Mouse (Mus musculus): ENCODE data around the gene Kcne3.

The Kcne3 gene

DNA sequence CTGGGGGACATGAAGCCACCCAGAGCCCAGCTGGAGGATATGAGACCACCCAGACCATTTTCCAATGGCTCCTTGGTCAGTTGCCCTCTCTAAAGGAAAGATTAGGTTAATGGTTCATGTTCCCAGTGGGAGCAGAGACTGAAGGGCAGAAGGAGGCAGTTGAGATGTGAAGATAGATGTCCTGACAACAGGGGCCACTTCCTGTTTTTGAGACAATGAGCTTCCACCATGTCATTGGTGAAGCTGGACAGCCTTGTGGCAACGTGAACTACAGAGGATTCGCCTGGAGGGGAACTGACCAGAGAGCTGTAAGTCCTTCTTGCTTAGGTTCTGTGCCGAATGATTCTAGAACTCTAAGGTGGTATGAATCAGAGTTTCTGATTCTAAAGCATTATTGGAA lies at the start of gene Kcne3:
Gene Kcne3, plus strand, starts transcription at position 234 of the 400 bp plus-strand sequence.
- no peak for DNase-seq (ENCODE audit: low read depth)

DNA sequence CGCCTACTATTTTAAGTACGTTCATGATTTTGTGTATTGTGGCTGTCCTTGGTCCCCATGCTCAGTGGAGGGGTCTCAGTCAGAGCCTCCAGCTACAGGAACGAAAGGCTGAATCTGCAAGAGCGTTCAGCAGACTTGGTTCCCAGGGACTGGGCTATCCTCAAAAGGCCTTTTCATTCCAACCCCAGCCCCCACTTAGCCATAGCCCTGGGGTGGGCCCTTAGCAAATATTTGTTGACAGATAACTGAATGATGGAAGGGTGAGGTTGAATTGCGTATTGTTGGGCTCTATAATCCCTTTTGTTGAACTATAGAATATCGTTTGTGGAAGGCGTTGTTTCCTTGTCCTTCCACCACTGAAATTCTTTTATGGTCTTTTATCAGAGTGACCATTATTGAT lies 49.8 kb upstream of the Kcne3 start:
- no peak for DNase-seq (ENCODE audit: low read depth)

DNA sequence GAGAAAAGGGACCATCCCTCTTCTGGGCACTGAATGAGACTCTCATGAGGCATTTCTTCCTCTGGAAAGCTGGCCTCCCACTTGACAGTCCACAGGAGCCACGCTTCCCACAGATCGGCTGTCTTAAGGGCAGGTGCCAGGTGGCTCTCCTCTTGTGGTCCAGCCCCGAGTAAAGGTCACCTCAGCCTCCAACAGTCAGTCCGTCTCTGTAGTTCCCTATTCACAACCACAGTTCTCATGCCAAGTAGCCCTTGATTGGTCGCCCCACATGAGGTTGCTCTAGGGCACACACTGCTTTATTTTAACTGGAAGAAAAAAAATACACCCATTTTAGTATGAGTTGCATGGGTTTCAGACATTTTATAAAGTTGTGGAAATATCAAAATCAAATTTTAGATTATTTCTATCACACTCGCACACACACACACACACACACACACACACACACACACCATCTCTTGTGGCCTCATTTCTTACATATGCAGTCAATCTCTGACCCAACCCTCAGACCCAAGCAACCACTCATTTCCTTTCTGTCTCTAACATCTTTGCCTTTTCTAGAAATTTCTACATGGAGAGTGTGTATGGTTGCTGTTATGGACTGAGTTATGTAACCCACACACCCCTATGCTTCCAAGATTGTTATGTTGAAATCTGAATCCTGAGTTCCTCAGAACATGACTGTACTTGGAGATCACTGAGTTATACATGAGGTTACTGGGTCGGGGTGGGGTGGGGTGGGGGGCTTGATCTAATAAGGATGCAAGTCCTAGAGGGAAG lies 47.9 kb upstream of the Kcne3 start:
- DNase-seq (ENCODE audit: low read depth), result no peak

DNA sequence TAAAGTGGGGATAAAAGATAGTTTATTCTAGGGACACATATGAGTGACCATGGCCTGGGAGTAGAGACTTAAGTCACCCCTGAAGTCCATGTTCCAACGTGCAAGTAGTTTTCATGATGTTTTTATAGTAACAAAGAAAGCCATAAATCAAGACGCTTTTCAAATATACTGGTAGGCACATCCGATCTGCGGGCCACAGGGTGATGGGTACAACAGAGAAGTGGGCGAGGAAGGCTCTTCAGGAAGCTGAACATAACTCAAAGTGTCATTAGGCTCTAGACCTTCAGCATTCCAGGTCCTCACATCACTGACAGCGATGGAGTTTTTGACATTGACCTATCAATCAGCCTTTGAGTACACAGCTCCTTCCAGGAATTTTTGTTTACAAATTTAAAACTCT lies 45.7 kb upstream of the Kcne3 start:
- no peak for DNase-seq (ENCODE audit: low read depth)

DNA sequence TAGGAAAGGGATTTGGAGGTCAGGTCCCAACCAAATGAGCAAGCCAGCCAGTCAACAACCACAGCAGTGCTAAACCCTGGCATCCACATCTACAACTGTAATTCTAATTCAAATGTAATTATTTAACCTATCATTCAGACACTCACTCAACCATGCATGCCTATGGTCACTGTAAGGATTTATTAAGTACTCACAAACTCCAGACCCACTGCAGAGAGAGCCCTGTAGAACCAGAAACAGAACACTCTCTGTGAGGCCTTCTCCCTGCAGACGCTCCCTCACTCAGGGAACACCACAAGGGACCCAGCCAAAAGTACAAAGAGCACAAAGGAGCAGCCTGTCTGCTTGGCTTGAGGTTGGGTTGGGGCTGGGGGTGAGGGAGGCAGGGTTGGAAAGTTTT lies 43.9 kb upstream of the Kcne3 start:
- DNase-seq (ENCODE audit: low read depth), result no peak

DNA sequence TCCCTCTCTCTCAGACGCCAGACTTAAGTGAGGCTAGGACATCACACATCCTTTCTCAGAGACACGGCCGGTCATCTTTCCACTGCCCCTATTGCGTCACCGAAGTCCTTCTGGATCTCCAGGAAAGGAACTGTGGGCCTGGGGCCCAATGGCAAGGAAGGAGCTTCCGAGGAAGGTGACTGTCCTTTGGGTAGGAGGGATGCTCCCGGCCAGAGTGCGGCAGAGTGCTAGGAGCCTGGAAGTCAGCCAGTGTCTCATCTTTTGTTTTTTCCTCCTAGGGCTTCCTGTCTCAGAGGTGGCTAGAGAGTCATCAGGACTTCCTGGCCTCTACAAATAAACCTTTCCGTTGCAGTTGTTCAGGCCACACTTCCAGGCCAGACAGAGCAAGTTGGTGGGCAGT lies 39.3 kb upstream of the Kcne3 start:
- no peak for DNase-seq (ENCODE audit: low read depth)

DNA sequence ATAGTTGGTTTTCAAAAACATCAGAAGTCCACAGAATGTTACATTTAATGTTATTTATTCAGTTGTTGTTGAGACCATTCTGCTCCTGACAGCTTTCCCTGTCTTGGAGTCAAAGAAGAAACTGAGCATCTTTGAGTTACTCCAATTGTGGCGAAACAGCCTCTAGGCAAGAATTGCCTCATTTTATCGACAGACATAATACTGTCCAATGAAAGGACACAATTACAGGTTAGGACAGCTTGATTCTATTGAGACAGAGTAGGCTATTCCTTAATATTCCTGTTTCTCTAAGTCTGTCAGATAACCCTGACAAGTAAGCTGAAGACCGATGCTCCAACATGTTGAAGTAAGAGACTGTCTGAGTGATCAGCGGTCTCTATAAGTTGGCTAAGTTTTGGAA lies 38.2 kb upstream of the Kcne3 start:
- no peak for DNase-seq (ENCODE audit: low read depth)

DNA sequence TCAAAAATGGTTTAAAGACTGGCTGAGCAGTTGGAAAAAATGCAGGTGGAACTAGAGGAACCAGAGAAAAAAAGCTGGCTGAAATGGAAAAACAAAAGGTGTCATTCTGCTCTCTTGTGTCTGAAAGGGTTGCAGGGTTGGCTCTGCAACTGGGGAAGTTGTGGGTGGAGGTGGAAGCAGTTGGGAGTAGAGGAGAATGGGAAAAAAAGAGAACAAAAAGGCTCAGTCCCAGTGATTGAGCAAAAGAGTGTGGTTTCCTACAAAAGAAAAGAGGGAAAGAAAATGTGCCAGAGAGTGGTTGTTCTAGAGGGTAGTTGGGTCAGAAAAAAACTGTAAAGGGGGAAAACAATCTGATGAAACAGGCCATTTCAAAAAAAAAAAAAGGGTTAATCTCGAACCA lies 35.7 kb upstream of the Kcne3 start:
- DNase-seq (ENCODE audit: low read depth), result no peak

DNA sequence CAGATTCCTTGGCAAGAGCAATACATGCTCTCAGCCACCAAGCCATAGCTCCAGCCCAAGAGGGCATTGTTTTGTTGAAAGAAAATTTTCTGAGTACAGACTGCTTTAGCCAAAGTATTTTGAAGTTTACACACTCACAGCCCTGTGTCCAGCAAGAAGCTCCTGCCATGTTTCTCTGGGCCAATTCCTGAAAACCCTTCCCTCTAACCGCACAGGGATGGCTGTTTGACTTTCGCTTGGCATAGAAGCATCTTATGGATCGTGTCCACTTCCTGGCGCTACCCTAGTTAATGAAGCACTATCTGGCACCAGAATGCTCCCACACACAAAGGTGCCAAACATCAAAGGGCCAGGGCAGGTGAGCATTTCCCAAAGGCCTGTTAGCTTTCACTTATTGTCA lies 27.7 kb upstream of the Kcne3 start:
- DNase-seq (ENCODE audit: low read depth), result no peak

DNA sequence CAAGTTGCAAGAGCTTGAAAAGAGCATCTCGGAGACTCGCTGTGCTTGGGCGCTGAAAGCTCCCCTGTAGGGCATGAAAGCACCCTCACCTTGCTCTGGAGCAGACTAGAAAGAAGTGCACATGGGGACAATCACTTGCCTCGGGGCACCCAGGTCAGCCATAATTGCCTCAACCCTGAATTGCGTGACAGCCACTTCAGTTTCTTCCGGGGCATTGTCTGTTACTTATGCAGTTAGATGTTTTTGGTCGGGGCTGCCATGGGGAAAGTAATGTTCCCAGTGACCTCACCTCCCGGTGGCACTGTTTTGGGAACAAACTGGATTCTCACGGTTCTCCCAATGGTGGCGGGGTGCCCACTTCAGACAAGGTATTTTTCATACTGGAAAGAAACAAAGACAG lies 26.2 kb upstream of the Kcne3 start:
- no peak for DNase-seq (ENCODE audit: low read depth)

DNA sequence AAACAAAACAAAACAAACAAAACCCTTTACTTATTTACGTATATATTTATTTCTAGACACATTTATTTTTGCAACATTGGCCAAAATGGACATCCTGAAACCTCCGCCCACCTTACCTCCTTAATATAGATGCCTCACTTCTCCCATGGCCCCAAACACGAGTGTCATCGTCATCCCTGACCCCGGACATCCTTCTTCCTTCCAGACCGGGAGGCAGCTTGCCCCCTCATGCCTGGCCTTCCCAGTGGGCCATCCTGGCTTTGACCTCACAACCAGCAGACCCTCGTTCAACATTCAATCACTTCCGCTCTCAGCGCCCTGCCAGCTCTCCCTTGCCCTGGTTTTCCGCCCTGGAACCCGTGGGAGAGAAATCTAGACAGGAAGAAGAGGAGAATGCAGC lies 25.7 kb upstream of the Kcne3 start:
- no peak for DNase-seq (ENCODE audit: low read depth)

DNA sequence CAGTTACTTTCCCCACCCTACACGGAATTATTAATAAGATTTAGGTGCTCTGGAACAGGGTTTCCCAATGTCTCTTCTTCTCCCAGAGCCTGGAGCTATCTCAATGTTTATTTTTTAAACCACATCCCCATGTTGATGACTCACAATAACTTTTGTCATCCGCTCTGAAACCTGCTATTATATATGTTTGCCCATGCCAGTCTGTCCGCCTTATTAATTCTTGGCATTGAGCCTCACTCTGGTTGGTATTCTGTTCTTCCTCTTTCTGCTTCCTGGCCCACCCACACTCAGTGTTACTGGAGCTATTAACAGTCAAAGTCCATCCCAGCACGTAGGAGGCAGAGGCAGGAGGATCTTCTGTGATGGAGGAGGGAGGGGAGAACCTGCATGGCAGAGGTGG lies 18.6 kb upstream of the Kcne3 start:
- DNase-seq (ENCODE audit: low read depth), result no peak

DNA sequence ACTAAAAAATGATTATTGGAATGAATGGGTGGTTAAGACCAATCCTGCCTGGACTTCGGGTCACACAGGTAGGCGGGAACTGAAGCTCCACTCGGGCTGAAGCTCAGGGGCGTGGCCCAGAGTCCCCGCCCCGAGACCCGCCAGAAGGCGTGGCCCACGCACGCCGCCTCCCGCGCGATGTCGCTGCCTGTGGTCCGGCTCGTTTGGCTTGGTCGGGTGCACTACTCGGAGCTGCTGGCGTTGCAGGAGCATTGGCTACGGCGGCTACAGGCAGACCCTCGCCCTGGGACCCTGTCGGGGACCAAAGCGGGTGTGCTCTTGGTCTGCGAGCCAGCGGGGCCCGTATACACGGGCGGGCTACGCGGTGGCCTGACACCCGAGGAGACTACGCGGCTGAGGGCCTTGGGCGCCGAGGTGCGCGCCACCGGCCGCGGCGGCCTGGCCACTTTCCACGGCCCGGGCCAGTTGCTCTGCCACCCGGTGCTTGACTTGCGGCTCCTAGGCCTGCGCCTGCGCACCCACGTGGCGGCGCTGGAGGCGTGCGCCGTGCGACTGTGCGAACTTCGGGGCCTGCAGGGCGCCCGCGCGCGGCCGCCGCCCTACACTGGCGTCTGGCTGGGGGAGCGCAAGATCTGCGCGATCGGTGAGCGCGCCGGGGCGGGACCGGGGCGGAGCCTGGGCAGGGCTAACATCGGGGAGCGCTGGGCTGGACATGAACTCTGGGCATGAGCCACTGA lies 17.0 kb upstream of the Kcne3 start, which contains the start of gene Lipt2:
Gene Lipt2, plus strand, starts transcription at position 173 of the 737 bp plus-strand sequence.
- peak; percentile 88 for DNase-seq (ENCODE audit: low read depth)

DNA sequence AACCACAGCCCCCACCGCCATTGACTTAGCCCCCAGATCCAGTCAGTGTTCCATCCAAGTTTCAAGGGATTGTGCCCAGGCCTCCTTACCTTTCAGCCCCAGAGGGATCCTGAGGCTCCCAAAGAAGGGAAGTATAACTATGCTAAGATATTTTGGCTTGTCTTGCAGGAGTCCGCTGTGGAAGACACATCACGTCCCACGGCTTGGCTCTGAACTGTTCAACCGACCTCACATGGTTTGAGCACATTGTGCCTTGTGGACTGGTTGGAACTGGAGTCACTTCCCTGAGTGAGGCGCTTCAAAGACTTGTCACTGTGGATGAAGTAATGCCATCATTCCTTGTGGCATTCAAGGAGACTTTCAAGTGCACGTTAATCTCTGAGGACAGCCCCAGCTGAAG lies 16.3 kb upstream of the Kcne3 start:
- DNase-seq (ENCODE audit: low read depth), result no peak

DNA sequence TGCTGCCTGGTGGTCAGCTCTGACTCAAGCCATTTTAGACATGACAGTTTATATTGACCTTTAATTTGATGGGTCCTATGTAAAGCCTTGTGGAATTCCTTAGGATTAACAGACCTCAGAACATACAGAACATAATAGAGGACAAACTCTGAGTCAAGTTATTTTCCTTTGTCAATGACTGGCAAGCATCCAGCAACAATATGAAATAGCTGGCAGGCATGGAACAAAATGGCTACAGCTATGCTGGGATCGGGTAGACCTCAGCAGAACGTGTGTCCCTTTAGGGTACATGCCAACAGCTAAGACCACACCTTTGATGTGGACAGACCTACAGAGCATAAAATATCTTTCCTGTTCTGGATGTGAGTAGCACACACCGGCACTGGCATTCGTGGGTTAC lies 12.8 kb upstream of the Kcne3 start:
- no peak for DNase-seq (ENCODE audit: low read depth)

DNA sequence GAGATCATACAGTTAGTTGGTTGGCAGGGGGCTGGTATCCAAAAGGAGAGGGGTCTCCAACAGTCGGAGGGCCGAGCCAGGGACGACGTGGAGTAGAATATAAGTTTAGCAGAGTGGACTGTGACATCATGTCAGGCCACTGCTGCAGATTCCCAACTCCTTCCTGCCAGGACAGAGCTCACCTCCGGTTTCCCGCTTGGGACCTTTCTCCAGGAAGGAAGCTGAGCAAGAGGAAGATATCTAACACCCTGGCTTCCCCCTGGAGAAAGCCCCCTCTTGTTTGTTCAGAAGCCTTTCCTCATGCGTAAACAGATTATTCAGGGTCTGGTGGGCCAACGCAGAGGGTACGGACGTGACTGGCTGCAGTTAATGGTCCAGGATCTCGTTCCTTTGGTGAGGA lies 7.6 kb upstream of the Kcne3 start:
- DNase-seq (ENCODE audit: low read depth), result no peak

DNA sequence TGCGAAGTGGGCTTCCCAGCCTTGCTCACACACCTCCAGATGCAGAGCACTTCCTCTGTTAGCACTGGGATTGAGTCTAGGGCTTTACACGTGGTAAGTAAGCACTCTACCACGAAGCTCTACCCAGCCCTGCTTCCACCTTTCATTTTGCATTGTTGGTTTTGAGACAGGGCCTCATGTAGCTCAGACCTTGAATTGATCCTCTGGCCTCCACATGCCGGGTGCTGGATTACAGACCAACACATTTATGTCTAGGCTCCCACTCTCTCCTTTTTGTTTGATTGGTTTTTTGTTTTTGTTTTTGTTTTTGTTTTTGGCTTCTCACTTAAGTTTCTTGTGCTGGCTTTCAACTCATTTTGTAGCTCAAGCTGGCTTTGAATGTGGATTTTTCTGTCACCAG lies 5.5 kb upstream of the Kcne3 start:
- DNase-seq (ENCODE audit: low read depth), result no peak

DNA sequence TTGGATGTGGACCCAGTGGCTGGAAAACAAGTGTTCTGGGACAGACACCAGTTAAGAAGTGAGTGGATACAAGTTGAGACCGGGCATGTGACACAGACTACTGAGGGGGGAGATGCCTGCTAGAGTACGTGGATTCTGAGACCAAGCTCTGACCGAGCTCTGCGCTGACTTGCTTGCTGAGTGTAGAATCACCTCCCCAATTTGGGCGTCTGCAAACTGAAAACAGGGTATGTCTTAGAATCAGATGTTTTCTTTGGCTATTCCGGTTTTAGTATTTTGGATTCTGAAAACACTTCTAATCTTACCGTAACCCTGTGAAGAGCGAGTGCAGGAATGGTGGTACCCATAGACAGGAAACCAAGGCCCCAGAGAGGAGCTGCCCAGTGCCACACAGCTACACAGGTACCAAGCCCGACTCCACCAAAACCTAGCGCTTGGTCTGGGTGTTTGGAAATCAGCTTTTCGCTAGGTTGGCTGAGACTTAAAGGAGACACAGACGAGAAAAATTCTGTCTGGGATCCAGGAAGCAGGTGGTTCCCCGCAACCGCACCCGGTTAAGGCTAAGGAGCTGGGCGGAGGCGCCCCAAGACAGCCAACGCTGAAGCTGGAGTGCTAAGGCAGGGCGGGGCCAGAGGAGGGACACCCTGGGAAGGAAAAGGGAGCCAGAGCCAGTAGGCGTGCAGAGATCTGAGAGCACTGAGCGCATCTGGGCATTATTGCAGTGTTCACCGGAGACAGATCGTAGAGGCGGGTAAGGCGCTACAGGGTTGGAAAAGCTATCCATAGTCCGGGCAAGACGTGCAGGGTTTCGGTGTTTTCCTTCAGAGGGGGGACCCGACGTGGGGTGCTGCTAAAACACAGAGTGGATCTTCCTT lies 2.0 kb downstream of the Kcne3 start:
- peak; percentile 38 for DNase-seq (ENCODE audit: low read depth)

DNA sequence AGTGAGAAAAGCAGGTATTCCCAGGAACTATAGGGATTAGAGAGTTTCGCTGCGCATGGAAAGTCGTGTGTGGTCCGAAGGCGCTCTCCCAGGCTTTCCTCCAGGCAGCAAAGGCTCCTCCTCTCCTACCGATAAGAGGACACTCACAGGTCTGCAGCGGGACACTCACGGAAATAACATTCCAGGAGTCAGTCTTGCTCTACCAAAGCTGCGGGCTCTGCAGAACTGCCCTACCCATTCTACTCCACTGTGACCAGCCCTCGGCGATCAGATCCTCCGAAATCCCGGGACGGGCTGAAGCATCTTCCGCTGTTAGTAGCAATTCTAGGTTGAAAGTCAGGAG lies 2.6 kb downstream of the Kcne3 start:
- DNase-seq (ENCODE audit: low read depth), result no peak

DNA sequence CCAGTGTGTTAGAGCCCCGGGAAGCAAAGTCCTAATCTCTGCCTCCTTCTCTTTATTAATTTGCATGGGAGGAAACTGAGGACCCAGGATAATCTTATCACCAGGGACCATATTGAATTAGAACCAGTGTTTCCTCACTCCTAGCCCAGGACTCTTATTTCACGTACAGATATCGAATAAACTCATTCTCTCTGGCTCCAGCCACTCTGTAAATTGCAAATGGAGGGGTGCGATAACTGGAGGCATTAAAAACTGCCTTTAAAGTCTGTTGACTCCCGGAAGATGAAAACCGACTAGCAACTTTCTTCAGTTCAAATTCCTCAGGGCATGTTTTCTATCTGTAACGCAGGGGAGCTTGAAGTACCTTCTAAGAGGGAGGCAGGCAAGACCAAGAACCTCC lies 3.1 kb downstream of the Kcne3 start:
- DNase-seq (ENCODE audit: low read depth), result no peak

DNA sequence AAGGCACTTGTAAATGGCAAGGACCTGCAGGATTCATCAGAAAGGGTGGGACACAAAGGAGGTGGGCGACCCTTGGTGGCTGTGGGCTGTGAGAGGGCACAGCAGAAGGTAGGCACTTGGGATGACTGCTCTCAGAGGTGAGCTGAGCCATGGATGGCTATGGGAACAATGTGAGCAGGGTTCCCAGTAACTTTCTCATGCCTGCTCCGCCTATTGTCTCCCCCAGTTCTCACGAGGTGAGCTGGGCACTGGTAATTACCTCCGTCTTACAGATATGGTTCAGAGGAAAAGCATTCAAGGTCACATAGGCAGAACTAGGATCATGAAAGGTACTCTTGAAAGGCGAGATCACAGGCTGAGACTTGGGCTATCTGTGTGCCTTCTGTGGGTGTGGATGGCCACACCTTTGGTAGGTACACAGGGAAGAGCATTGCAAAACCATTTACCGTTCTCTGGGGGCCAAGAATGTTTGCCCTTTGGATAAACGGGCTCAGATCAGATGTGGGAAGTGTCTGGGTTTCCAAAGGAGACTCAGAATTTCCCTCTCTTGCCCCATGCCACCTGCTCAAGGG lies 3.6 kb downstream of the Kcne3 start:
- no peak for DNase-seq (ENCODE audit: low read depth)

DNA sequence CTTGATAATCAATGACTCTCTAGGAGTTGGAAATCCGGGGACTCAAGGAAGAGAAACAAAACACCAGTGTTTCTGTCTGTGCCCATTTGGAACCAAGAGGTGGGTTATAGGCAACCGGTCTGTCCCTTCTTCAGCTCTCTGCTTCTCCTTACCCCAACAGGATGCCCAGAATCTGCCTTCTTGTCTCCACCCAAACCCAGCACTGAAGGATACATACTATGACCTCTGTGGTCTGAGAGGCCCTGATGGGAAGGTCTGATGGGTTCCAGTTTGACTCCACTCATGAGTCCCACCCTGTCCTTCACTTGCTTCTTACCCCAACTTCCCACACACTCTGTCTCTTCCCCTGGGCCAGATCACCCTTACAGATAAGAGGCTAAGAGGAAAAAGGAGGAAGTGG lies 4.9 kb downstream of the Kcne3 start:
- no peak for DNase-seq (ENCODE audit: low read depth)

DNA sequence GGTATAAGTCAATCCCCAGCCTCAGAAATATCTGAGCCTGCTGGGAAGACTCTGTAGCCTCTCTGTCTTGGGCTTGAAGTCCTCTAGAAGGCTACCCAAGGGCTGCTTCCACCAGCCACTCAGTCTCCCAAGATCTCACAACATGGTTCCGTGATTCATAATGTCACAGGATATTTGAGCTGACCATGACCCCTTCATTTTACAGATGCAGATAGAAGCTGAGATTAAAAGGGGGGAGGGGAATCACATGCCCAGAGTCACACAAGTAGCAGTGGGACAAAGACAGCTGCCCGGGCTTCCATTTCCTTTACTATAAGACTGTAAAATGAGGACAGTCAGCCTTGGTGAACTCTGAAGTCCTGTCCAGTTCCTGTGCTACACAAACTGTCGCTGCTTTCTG lies 5.3 kb downstream of the Kcne3 start:
- DNase-seq (ENCODE audit: low read depth), result no peak

Data from induced T-regulatory cell, adult 2 months (primary cell).